Mouse (Mus musculus) cerebellum, adult 18-20 months (tissue): ENCODE measurements around the gene Tmem145.
A peak's percentile ranks its signal among the peaks of the same experiment; 100 is the strongest.

ENCODE experiments used
- DNase-seq, 2 experiments: peaks; one replicate each; pipeline ENCODE4 v3.0.0; 2021

Gene Tmem145

DNA sequence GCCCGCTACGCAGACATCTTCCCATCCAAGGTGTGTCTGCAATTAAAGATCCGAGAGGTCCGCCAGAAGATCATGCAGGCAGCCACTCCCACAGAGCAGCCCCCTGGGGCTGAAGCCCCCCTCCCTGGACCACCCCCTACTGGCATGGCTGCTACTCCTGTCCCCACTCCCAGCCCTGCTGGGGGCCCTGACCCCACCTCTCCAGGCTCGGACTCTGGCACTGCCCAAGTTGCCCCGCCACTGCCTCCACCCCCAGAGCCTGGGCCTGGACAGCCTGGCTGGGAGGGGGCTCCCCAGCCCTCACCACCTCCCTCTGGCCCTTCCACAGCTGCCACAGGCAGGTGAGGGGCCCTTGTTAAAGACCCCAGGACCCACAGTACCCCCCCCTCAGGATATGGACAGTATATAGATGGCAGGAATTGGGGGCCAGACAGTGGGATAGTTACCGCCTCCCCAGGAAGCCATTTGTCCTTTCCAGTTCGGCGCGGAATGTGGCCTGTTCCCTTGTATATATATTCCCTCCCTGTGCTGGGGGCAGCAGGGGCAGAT lies 12.6 kb upstream of the Tmem145 start:
- DNase-seq, result no peak

GRCm38 (mm10) chr7:25294495-25294894 lies 11.4 kb upstream of the Tmem145 start:
- no peak for DNase-seq

GRCm38 (mm10) chr7:25294960-25295722 lies 10.8 kb upstream of the Tmem145 start:
- no peak for DNase-seq

DNA sequence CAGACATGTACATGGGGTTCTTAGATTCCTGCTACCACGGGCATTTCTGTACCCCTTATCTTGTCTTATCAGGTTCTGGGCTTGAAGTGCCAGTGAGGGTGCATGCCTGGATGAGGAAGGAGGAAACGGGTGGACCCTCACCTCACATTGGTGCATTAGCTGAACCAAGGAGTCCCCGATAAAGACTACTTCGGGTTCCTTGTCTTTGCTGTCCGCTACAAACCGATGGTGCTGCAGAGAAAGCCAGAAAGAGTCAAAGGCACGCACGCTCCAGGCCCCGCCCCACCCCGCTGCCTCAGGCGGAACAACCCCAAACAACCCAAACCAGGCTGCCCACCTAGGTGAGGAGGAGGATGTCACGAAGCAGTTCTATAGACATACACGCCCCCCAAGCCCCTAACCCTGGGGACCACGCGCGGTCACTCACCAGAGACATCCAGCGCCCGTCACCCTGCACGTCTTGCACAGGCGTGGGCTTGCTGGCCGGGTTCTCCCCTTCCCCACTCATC lies 8.9 kb upstream of the Tmem145 start:
- peak in 1 of 2 experiments; percentile 46 for DNase-seq

DNA sequence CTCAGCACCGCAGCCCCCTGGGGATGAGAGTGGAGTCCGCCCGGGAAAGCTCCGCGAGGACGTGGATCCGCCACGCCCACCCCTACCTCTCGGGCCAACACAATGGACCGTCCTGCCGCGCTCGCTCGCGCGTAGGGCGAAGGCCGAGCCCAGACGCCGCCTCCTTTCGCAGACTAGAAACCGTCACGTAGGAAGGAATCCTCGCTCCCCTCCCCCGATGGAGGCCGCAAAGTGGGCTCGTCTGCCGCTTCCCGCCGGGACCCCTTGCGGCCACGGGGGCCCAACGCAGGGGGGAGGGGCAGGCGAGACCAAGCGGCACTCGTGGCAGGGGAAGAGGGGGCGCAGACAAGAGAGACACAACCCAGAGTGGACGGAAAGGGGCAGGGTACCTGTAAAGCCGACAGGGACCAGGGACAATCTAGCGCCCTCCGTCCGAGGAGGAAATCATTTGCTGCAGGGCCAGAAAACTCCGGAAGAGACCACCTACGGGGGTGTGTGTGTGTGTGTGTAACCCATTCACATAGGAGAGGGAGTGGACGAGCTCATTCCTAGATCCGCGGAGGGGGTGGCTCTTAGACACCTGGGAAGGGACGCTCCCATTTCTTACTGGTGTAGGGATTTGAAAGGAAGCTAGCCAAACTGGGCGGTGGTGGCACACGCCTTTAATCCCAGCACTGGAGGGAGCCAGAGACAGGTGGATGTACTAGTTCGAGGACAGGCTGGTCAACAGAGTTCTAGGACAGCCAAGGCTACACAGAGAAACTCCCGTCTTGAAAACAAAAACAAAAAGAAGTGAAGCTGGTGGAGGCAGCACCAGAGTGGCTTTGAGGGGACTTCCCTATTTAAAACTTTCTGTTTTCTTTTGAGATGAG lies 8.2 kb upstream of the Tmem145 start, which contains the start of gene Pafah1b3:
TSS of gene Pafah1b3 (minus strand) at position 533 of the 872 bp plus-strand sequence.
- DNase-seq, result peak; percentile 89 to 93

DNA sequence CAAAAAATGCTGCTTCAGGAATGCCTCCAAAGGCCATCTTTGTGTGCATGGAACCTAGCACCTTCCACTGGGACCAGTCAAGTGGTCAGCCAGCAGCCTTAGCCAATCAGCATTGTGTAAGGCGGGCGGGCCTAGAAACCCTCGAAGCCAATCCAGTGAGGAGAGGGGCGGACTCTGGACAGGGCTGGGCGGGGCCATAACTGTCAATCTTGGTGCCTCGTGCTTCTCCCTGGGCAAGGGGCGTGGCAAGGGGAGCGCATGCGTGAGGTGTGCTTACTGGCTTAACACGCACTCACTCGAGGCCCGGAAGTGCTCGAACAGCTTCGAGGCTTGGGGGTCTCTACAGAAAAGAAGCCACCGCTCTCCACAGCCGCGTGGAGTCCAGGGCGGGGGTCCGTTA lies 4.8 kb upstream of the Tmem145 start, which contains the start of gene Prr19:
TSS of gene Prr19 (plus strand) at position 349 of the 400 bp plus-strand sequence.
- DNase-seq, result peak in 1 of 2 experiments; percentile 13

GRCm38 (mm10) chr7:25303003-25303684 lies 2.8 kb upstream of the Tmem145 start:
- DNase-seq, result no peak

- no peak for DNase-seq
Measured at GRCm38 (mm10) chr7:25303685-25304006, 2.3 kb upstream of the Tmem145 start.

GRCm38 (mm10) chr7:25305481-25305880 lies 425 bp upstream of the Tmem145 start:
- peak in 1 of 2 experiments; percentile 25 for DNase-seq

GRCm38 (mm10) chr7:25306614-25306996 lies 699 bp downstream of the Tmem145 start:
- DNase-seq, result no peak

GRCm38 (mm10) chr7:25308702-25309318 lies 2.9 kb downstream of the Tmem145 start:
- DNase-seq, result no peak

DNA sequence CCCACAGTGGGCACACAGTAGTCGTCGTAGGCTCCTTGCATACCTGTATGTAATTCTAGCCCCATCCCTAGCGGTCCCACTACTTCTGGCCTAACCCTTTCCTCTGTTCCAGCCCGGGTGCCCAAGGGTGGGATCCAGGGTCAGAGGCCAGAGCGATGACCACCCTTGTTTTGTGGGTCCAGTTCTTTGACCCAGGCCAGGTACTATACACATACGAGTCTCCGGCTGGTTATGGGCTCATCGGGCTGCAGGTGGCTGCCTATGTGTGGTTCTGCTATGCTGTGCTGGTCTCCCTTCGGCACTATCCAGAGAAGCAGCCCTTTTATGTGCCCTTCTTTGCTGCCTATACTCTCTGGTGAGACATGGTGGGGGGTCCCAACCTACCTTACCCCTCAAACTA lies 3.5 kb downstream of the Tmem145 start:
- DNase-seq, result no peak

DNA sequence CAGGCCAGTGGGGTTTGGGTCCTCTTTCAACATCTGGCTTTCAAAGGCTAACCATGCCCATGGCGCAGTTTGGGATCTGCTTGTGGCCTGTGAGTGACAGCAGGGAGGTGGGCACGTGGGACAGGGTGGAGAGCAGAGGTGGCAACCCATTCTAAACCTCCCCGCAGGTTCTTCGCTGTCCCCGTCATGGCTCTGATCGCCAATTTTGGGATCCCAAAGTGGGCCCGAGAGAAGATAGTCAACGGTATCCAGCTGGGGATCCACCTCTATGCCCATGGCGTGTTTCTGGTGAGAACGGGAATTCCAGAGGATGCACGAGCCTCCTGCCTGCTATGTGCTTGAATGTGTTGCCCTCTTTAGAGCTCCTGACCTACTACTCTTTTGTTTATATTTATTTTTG lies 5.3 kb downstream of the Tmem145 start:
- no peak for DNase-seq

GRCm38 (mm10) chr7:25313325-25313724 lies 7.4 kb downstream of the Tmem145 start:
- DNase-seq, result no peak

GRCm38 (mm10) chr7:25314606-25315305 lies 8.8 kb downstream of the Tmem145 start:
- peak in 1 of 2 experiments; percentile 44 for DNase-seq

DNA sequence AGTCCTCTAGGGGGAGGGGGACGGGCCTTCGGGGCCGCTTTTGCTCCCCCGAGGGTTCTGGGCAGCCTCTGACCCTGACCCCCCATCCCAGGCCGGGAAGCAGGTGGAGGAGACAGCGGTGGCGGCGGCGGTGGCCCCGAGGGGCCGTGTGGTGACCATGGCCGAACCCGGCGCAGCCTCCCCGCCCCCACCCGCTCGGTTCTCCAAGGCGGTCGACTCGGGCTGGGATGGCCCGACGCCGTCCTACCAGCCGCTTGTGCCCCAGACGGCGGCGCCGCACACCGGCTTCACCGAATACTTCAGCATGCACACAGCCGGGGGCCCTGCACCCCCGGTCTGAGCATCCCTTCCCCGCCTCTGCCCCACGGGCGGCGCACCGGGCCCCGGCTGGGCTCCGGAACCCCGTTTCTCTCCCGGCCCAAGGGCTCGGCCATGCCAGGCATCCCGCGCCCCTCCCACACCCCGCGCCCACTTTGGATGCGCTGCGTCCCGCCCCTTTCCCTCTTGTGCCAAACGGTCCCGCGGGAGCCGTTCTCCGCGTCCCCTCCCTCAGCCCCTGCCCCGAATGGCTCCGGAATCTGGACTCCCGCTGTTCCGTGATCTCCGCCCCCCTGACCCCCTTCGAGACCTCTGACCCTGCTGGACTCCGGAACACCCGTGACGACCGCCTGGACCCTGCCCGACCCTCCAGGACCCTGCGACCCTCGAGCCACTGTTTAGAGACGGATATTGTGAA lies 9.6 kb downstream of the Tmem145 start:
- DNase-seq, result peak; percentile 42 to 60

DNA sequence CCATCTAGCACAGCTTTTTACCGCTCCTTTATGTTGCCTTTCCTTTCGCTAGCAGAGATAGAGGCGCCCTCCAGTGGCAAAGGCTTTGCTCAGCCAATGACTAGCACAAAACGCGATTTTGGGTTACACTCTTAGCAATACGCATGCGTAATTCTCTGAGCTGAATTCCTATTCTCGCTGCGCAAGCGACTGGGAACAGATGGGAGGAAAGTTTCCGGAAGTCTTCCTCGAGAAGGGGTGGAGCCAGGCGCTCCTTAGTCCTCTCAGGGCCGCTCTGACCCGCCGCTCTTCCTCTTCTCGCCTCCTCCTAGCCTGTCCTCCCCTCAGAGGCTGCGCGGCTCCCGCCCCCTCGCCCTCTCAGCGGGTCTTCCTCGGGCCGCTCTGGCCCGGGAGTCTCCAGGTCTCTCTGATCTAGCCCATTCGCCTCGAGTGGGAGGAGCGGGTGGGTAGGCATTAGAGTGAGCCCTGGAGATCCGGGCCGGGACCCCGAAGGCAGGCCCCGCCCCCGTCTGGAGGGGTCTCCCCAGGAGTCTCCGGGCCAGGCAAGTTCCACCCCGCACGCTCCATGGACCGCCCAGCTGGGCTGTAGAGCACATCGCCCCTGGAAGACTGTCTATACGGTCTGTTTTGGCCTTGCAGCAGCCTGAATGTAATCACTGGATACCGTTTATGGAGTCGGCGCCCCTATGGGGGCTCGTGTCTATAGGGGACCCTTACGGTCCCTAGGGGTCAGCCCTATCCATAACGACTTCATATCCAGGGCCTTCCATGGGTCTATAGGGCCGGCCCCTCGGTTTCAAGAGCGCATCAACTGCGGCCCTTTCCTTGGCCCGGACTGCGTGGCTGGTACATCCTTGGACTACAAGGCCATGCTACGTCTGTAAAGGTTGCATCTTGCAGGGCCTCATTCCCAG lies 10.9 kb downstream of the Tmem145 start, which contains the start of gene Megf8:
TSS of gene Megf8 (plus strand) at position 633 of the 914 bp plus-strand sequence.
- peak; percentile 96 to 99 for DNase-seq

GRCm38 (mm10) chr7:25317446-25317999 lies 11.6 kb downstream of the Tmem145 start:
- peak; percentile 53 to 63 for DNase-seq

- DNase-seq, result no peak
Measured at GRCm38 (mm10) chr7:25322058-25322484, 16.2 kb downstream of the Tmem145 start.
